Mouse (Mus musculus) urinary bladder, postnatal 14 days (tissue): ENCODE data around the gene Slc25a53.
"Not testable (repeated sequence)": the region's sequence is repeated elsewhere in the genome, so short reads cannot be mapped to it uniquely, and the experiment has no call there.

Experiments
- DNase-seq: peaks from one replicate; pipeline ENCODE4 v3.0.0; 2021; ENCODE audit warnings: low spot score

Slc25a53 gene

GRCm38 (mm10) chrX:136959688-136960087 lies 78.4 kb downstream of the Slc25a53 start:
- DNase-seq, result peak; percentile 3

- DNase-seq, result not testable (repeated sequence)
Measured at GRCm38 (mm10) chrX:136958300-136958699, 79.8 kb downstream of the Slc25a53 start.

- DNase-seq, result peak; percentile 35
Measured at GRCm38 (mm10) chrX:136957583-136958279, 80.4 kb downstream of the Slc25a53 start.

GRCm38 (mm10) chrX:136937985-136938384 lies 100.1 kb downstream of the Slc25a53 start:
- no peak for DNase-seq
